Mouse (Mus musculus): Measurements from ENCODE around the gene Rbm8a.

The Rbm8a gene

GRCm38 (mm10) chr3:96669727-96670468, 40.2 kb downstream of the Rbm8a start, which contains the start of gene Ankrd35:
Ankrd35 (plus strand) TSS chr3:96670131.
- peak; percentile 78 to 82 for DNase-seq (ENCODE audit: low spot score in 2 of 2)

- DNase-seq (ENCODE audit: low spot score in 2 of 2) = no peak
Measured at GRCm38 (mm10) chr3:96671519-96671918, 41.8 kb downstream of the Rbm8a start.

- DNase-seq (ENCODE audit: low spot score in 2 of 2) = no peak
Measured at GRCm38 (mm10) chr3:96673514-96673913, 43.8 kb downstream of the Rbm8a start.

GRCm38 (mm10) chr3:96674442-96674841, 44.7 kb downstream of the Rbm8a start:
- DNase-seq (ENCODE audit: low spot score in 2 of 2) = no peak

GRCm38 (mm10) chr3:96675171-96675570, 45.4 kb downstream of the Rbm8a start:
- DNase-seq (ENCODE audit: low spot score in 2 of 2) = no peak

- no peak for DNase-seq (ENCODE audit: low spot score in 2 of 2)
Measured at GRCm38 (mm10) chr3:96675690-96676089, 46.0 kb downstream of the Rbm8a start.

GRCm38 (mm10) chr3:96678456-96678855, 48.7 kb downstream of the Rbm8a start:
- no peak for DNase-seq (ENCODE audit: low spot score in 2 of 2)

- no peak for DNase-seq (ENCODE audit: low spot score in 2 of 2)
Measured at GRCm38 (mm10) chr3:96679159-96679674, 49.5 kb downstream of the Rbm8a start.

- no peak for DNase-seq (ENCODE audit: low spot score in 2 of 2)
Measured at GRCm38 (mm10) chr3:96680269-96680956, 50.7 kb downstream of the Rbm8a start.

Data from right cerebral cortex, postnatal 10 days (tissue).